Mouse (Mus musculus) thymus, postnatal 4 days (tissue): ENCODE measurements around the gene Rnf187.
"Not testable (repeated sequence)": the region's sequence is repeated elsewhere in the genome, so short reads cannot be mapped to it uniquely, and the experiment has no call there.

ENCODE experiments used
- DNase-seq: peaks from one replicate; pipeline ENCODE4 v3.0.0; 2021

Gene Rnf187

GRCm38 (mm10) chr11:58965001-58965760, 26.5 kb upstream of the Rnf187 start:
- DNase-seq: no peak

DNA sequence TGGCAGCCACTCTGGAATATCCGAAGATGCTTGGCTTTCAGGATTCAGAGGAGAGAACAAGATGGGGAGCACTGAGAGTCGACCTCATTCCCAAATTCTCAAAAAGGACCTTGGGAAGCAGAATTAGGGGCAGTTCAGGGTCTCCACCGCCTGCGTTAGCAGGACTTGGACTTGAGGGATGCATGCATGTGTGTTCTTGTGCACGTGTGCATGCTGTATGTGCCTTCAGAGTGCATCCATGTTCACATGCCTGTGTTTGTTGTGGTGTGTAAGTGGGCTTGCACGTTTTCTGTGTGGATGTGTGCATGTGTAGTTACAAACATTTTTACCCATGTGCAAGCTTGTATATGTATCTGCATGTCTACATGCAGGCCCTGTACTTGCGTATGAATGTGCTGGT, 25.5 kb upstream of the Rnf187 start:
- DNase-seq: no peak

- DNase-seq: peak; percentile 74
These were observed 24.8 kb upstream of the Rnf187 start for GRCm38 (mm10) chr11:58963543-58963942.

DNA sequence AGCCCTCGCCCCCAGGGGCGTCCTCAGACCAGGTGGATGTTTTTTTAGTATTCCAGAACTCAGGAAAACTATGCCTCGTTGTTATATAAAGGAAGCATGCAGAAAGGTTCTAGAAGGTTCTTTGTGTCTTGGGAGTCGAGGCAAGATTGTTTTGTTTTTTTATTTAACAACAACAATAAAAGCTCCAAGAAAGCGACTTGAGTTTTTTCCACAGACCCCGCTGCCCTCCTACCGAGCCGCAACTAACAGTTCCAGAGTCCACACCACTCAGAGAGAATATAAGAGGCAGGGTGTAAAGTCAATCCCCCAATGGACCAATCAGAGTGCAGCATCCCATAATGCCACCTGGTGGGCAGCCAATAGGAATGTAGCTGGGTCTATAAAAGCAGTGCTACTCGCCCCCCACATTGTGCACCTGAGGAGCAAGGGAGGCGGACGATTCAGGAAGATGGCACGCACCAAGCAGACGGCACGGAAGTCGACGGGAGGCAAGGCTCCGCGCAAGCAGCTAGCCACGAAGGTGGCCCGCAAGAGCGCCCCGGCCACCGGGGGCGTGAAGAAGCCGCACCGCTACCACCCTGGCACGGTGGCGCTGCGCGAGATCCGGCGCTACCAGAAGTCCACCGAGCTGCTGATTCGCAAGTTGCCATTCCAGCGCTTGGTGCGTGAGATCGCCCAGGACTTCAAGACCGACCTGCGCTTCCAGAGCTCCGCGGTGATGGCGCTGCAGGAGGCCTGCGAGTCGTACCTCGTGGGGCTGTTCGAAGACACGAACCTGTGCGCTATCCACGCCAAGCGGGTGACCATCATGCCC, 22.9 kb upstream of the Rnf187 start:
- DNase-seq: no peak

- DNase-seq: peak; percentile 74
These were observed 21.3 kb upstream of the Rnf187 start for GRCm38 (mm10) chr11:58959921-58960465.

DNA sequence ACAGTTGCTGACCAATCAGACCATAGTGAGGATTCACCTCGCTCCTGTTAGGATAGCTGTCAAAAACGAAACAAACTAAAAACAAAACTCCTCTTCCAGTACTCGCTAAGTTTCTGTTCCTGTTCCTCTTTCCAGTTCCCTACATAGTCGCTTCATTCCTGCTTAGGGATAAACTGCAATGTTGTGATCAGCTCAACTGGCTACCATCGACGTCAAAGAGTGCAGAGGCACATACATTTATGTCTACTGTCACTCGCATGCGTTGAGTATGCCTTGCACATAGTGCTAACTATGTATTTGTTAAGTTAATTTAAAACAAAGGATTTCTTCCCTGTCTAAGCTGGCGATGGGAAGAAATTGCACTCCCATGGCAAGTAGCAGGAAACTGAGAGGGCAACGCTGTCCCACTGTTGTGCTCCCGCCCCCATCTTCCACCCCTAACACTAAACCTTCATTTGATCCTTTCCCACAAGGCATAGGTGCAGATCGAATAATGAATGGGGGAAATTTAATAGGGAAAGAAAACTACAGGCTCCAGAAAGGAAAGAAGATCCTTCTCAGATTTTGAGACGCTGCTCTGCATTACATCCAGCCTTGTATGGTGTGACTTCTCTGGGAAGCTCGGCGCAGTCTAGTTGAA, 20.6 kb upstream of the Rnf187 start:
- no peak for DNase-seq

- DNase-seq: no peak
These were observed 19.8 kb upstream of the Rnf187 start for GRCm38 (mm10) chr11:58958536-58958935.

DNA sequence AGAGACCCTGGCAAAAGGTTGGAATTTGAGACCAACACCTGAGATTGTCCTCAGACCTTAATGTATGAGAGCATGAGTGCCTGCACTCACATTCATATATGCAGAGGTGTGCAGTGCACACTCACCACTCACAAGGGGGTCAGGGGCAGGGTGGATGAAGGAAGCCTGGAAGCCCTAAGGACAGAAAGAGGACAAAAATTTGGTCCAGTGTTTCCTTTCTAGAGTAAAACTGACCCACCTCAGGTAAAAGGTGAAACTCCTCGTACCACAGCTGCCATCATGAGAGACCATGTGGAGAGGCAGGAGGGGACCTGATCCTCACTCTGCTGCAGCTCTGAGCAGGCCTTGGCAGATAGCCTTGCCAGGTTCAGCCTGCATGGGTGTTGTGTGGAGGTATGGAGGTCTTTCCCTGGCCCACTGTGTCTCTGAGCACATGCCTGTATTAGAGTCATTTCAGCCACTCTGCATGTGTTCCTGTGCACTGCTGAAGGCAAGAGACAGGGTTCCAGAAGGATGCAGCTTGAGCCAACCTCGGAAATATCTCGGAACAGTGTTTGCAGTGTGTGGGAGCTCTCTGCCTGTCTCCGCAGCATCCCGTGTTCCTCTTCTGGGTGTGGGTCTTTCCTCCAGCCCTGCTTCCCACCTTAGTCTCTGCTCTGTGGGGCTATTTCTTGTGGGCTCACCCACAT, 18.7 kb upstream of the Rnf187 start:
- DNase-seq: no peak

DNA sequence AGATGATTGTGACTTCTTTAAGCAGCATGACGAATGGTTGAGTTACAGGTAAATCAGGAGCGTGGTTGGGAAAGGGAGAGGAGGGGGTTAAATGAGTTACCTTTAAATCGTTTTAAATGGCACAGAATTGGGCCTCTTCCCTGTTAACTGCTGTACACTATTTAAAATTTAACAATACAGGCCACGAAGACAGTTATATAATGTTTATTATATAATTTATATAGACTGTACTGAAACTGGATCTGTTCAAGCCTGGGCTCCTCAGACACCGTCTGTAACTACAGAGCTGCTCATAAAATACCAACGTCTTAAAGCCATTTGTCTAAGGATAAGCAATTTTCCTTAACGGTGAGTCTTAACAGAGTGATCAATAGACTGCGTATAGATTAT, 17.1 kb upstream of the Rnf187 start:
- DNase-seq: no peak

DNA sequence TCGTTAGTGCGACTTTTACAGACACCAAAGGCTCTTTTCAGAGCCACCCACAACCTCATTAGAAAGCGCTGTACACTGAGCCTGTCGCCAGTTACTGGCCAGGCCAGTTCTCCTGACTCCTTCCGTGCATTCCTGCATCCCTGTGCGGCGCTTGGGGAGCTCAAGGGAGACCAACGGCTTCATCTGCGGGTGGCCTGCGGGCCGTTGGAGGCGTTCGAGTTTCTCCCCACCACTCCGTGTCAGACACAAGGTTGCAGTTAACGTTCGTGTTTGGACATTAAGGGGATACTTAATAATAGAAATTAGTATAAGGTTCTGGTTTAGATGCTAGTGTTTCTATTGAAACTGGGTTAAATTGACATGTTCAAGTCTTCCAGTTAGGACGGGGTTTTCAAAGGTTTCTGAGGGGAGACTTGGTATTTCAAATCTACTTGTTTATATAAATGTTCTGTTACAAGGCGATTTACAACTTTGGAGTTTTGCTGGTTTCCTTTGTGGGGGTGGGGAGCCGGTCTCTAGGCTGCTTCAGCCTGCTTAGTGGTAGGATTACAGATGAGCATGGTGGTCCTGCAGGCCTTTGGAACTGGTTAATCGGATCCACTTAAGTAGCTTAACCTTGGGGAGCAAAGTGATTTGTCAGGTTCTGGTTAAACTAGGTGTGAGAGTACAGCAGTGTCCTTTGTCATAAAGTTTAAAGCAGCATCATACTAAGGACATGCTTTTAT, 16.6 kb upstream of the Rnf187 start:
- DNase-seq: peak; percentile 55

- peak; percentile 87 for DNase-seq
These were observed 15.9 kb upstream of the Rnf187 start, which contains the start of the genes Hist3h2a and Trim17 for GRCm38 (mm10) chr11:58954420-58955142. TSS of gene Hist3h2a (plus strand) at chr11:58954685. TSS of gene Trim17 (plus strand) at chr11:58954685.

DNA sequence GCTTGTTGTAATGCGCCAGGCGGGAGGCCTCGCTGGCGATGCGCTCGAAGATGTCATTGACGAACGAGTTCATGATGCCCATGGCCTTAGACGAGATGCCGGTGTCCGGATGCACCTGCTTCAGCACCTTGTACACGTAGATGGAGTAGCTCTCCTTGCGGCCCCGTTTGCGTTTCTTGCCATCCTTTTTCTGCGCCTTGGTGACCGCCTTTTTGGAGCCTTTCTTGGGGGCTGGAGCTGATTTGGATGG, 15.4 kb upstream of the Rnf187 start:
- not testable (repeated sequence) for DNase-seq

- peak; percentile 67 for DNase-seq
These were observed 14.8 kb upstream of the Rnf187 start for GRCm38 (mm10) chr11:58953351-58954169.

GRCm38 (mm10) chr11:58951210-58951609, 12.5 kb upstream of the Rnf187 start:
- DNase-seq: no peak

DNA sequence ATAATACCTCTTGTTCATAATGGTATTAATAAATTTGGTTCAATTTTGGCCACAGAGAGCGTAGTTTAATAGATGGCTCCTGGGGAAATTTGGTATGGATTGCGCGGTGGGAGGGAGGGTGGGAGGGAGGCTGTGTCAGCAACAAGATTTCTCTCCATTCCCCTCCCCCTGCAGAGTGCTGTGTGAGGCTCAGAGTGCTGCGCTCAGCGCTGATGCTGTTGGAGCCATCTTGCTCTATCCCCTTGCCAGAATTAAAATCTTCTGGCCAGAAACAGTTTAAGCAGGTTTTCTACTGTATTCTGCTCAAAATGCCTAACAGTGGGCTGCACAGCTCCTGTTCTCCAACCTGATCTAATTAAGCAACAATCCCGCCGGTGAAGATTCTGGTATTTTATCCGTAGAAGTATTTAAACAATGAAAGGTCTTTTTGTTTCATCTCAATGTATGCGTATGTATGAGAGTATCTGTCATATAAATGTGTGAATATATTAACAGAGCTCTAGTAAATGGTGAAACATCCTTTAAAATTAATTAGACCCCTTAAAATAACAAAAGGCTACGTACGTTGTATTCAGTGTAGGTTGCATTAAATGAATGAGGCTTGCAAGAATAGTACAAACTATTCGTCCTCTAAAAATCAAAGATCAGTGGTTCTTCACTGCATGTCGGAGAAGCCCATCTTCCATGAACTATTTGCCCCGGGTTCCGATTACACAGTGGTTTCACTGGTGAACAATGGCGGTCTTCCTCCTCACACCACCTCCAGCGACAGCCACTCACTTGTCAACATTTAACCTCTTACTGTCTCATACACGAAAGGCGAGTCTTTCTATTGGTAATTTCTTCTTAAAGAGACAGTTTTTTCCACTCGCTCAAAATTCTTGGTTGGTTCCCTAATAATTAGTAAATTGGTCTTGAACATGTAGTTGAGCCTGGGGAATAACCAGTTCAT, 11.0 kb upstream of the Rnf187 start:
- peak; percentile 60 for DNase-seq

- peak; percentile 82 for DNase-seq
These were observed 10.1 kb upstream of the Rnf187 start, which contains the start of gene Hist3h2ba for GRCm38 (mm10) chr11:58948542-58949479. TSS of gene Hist3h2ba (plus strand) at chr11:58948920.

- peak; percentile 78 for DNase-seq
These were observed 9.2 kb upstream of the Rnf187 start for GRCm38 (mm10) chr11:58947798-58948528.
